Mouse (Mus musculus): ENCODE measurements around the gene Cxcl17. TPM values are rescaled to one million over a fixed set of nuclear protein-coding genes. Genes with fewer than 3 reads are reported as not detected.

The Cxcl17 gene
- total and polyA plus RNA-seq, 2 experiments from 2014 or later = 0.57 TPM; not detected in 1

GRCm38 (mm10) chr7:25395558-25396521 is 16.8 kb downstream of the Cxcl17 start:
- Histone ChIP-seq H3K27ac (ENCODE audit: low read depth, low read length) (peak overlapping the region; percentile 62; the same call in 1 of the 2 replicates), H3K36me3 (ENCODE audit: insufficient read depth, low read length) (no peaks in the 10 kb centered on the region), H3K4me2 (ENCODE audit: low read depth, low read length, poor library complexity, severe bottlenecking) (peak overlapping the region; percentile 57), H3K4me1 (ENCODE audit: insufficient read depth, low read length) (peaks cover 4% of the 10 kb centered on the region; the same call in 1 of the 2 replicates), H3K9me3 (ENCODE audit: low read length) (no peaks in the 10 kb centered on the region), H3K4me3 (ENCODE audit: low read depth, low read length) (peak overlapping the region; percentile 67), H3K9ac (replicated peaks; ENCODE audit: low read length, poor library complexity, severe bottlenecking) (peak overlapping the region; percentile 61), H3K27me3 (ENCODE audit: insufficient read depth, low read length) (no peaks in the 10 kb centered on the region)
- DNase-seq (ENCODE audit: low spot score) (peak; percentile 98), ATAC-seq (ENCODE audit: low FRiP score) (peak; percentile 97)
- 5% methylated on average over 45 of the region's 52 CpGs for WGBS
- TF ChIP-seq CTCF (IDR thresholded peaks at IDR 0.05) = no peak

DNA sequence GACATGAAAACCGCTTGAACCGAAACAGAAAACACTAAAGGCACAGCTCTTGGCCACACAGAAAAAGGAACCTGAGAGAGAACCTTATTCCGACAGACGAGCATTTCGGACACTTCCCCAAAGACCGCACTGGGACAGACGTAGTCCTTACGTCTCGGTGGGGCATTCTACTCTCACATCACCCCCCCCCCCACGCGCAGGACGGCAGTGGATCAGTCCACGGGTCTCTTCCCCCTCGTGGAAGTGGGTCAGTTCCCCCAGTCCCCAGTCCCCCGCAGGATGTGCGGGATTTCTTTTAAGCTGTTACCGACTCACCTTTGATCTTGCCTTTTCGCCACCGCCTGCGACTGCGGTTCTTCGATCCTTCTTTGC is 17.5 kb downstream of the Cxcl17 start:
- no peaks in the 10 kb centered on the region for H3K36me3 ChIP-seq (ENCODE audit: insufficient read depth, low read length)
- peak overlapping the region; percentile 67 for H3K4me3 ChIP-seq (ENCODE audit: low read depth, low read length)
- peak overlapping the region; percentile 61 for H3K9ac ChIP-seq (replicated peaks; ENCODE audit: low read length, poor library complexity, severe bottlenecking)
- no peak for TF ChIP-seq CTCF (IDR thresholded peaks at IDR 0.05)
- DNase-seq (ENCODE audit: low spot score) (no peak), ATAC-seq (ENCODE audit: low FRiP score) (peak; percentile 60)
- H3K9me3 ChIP-seq (ENCODE audit: low read length) = no peaks in the 10 kb centered on the region
- WGBS = 0% methylated on average over 22 of the region's 22 CpGs
- H3K27ac ChIP-seq (ENCODE audit: low read depth, low read length) = peak overlapping the region; percentile 62
- H3K27me3 ChIP-seq (ENCODE audit: insufficient read depth, low read length) = no peaks in the 10 kb centered on the region
- H3K4me1 ChIP-seq (ENCODE audit: insufficient read depth, low read length) = peaks cover 4% of the 10 kb centered on the region; the same call in 1 of the 2 replicates
- peak overlapping the region; percentile 57 for H3K4me2 ChIP-seq (ENCODE audit: low read depth, low read length, poor library complexity, severe bottlenecking)

- no peak for TF ChIP-seq CTCF (IDR thresholded peaks at IDR 0.05)
- no peak for DNase-seq (ENCODE audit: low spot score)
These were observed 17.9 kb downstream of the Cxcl17 start for GRCm38 (mm10) chr7:25394754-25395153.

DNA sequence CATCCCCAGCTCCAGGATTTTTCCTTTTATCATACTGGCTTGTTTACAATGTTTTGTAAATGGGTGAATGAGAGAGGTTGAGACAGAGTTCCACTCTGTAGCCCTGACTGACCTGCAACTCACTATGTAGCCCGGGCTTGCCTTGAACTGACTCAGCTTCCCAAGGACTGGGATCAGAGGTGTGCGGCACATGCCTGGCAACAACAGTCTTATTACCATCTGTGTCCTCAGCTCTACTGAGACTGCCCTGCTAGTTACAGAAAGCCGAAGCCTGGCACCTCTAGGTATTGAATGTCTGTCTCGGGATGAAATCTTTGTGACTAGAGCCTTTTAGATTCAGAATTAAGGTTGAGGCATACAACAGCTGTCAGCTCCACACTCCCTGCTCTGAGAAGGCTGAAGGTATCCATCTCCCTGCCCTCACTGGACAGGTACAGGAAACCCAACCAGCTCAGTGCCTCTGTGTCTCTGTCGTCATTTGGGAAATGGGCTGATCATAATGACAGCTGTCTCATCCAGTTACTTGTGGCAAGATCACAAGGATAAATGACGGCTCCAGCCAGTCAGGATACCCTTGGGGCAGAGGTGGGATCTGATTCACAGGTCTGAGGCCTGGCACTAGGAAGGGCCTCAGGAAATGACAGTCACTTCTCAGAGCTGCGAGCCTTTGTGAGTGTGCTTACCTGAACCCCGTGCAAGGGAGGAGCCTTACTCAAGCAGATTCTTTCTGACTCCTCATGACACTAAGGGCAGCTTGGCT is 19.1 kb downstream of the Cxcl17 start:
- Histone ChIP-seq H3K4me3 (ENCODE audit: low read depth, low read length) (peak overlapping the region; percentile 67), H3K27me3 (ENCODE audit: insufficient read depth, low read length) (no peaks in the 10 kb centered on the region), H3K27ac (ENCODE audit: low read depth, low read length) (no peak overlapping the region), H3K4me1 (ENCODE audit: insufficient read depth, low read length) (peaks cover 4% of the 10 kb centered on the region; the same call in 1 of the 2 replicates), H3K4me2 (ENCODE audit: low read depth, low read length, poor library complexity, severe bottlenecking) (peak overlapping the region; percentile 57), H3K36me3 (ENCODE audit: insufficient read depth, low read length) (peaks cover 5% of the 10 kb centered on the region; the same call in 1 of the 2 replicates), H3K9ac (replicated peaks; ENCODE audit: low read length, poor library complexity, severe bottlenecking) (no peak overlapping the region), H3K9me3 (ENCODE audit: low read length) (no peaks in the 10 kb centered on the region)
- DNase-seq (ENCODE audit: low spot score) = no peak
- ATAC-seq (ENCODE audit: low FRiP score) = no peak
- WGBS = 77% methylated on average over 8 of the region's 8 CpGs
- no peak for TF ChIP-seq CTCF (IDR thresholded peaks at IDR 0.05)

More at GRCm38 (mm10) chr7:25394754-25395153, 17.9 kb downstream of the Cxcl17 start:
- no peaks in the 10 kb centered on the region for H3K36me3 ChIP-seq (ENCODE audit: insufficient read depth, low read length)
- peak overlapping the region; percentile 57 for H3K4me2 ChIP-seq (ENCODE audit: low read depth, low read length, poor library complexity, severe bottlenecking)
- H3K4me1 ChIP-seq (ENCODE audit: insufficient read depth, low read length) = peaks cover 4% of the 10 kb centered on the region; the same call in 1 of the 2 replicates
- no peaks in the 10 kb centered on the region for H3K9me3 ChIP-seq (ENCODE audit: low read length)
- H3K4me3 ChIP-seq (ENCODE audit: low read depth, low read length) = peak overlapping the region; percentile 67
- H3K9ac ChIP-seq (replicated peaks; ENCODE audit: low read length, poor library complexity, severe bottlenecking) = peak overlapping the region; percentile 61
- peak overlapping the region; percentile 62 for H3K27ac ChIP-seq (ENCODE audit: low read depth, low read length)
- 12% methylated on average over 7 of the region's 7 CpGs for WGBS
- no peak for ATAC-seq (ENCODE audit: low FRiP score)
- H3K27me3 ChIP-seq (ENCODE audit: insufficient read depth, low read length) = no peaks in the 10 kb centered on the region

GRCm38 (mm10) chr7:25392851-25393250 is 19.8 kb downstream of the Cxcl17 start:
- H3K4me2 ChIP-seq (ENCODE audit: low read depth, low read length, poor library complexity, severe bottlenecking) = no peak overlapping the region
- H3K27me3 ChIP-seq (ENCODE audit: insufficient read depth, low read length) = no peaks in the 10 kb centered on the region
- peaks cover 12% of the 10 kb centered on the region for H3K36me3 ChIP-seq (ENCODE audit: insufficient read depth, low read length)
- H3K4me1 ChIP-seq (ENCODE audit: insufficient read depth, low read length) = peaks cover 4% of the 10 kb centered on the region; the same call in 1 of the 2 replicates
- WGBS = 41% methylated on average over 7 of the region's 7 CpGs
- no peak overlapping the region for H3K9ac ChIP-seq (replicated peaks; ENCODE audit: low read length, poor library complexity, severe bottlenecking)
- H3K4me3 ChIP-seq (ENCODE audit: low read depth, low read length) = no peak overlapping the region
- ATAC-seq (ENCODE audit: low FRiP score) (no peak), DNase-seq (ENCODE audit: low spot score) (no peak)
- no peaks in the 10 kb centered on the region for H3K9me3 ChIP-seq (ENCODE audit: low read length)
- no peak for TF ChIP-seq CTCF (IDR thresholded peaks at IDR 0.05)
- H3K27ac ChIP-seq (ENCODE audit: low read depth, low read length) = no peak overlapping the region

Measured in midbrain, postnatal 0 days (tissue).